Mouse (Mus musculus) limb, embryonic 15.5 days (tissue): ENCODE results near the gene Krtap4-1. TPM values are rescaled to one million over a fixed set of nuclear protein-coding genes. Genes with fewer than 3 reads are reported as not detected.

Experiments used
- ATAC-seq: fragments of 200-750 bp; cut with Nextera tagmentation; 2 replicates; pipeline ENCODE4 v1.8.0; 2017; ENCODE audit warnings: low read depth, moderate TSS enrichment; ENCODE audit not compliant: insufficient number of reproducible peaks, low FRiP score, low TSS enrichment
- H3K27ac ChIP-seq: fragments of 300-500 bp; sonication (generic); 2 replicates; pipeline ENCODE4 v1.5.1; 2015; ENCODE audit warnings: moderate library complexity, mild to moderate bottlenecking, inconsistent platforms
- H3K27me3 ChIP-seq: fragments of 300-500 bp; sonication (generic); 2 replicates; pipeline ENCODE4 v1.6.1; 2015; ENCODE audit warnings: inconsistent platforms
- H3K36me3 ChIP-seq: fragments of 300-500 bp; sonication (generic); 2 replicates; pipeline ENCODE4 v1.6.1; 2015; ENCODE audit warnings: inconsistent platforms
- H3K4me1 ChIP-seq: fragments of 300-500 bp; sonication (generic); 2 replicates; pipeline ENCODE4 v1.6.1; 2015; ENCODE audit warnings: inconsistent platforms
- H3K4me2 ChIP-seq: fragments of 300-500 bp; sonication (generic); 2 replicates; pipeline ENCODE4 v1.6.1; 2015; ENCODE audit warnings: mild to moderate bottlenecking, inconsistent platforms
- H3K4me3 ChIP-seq: fragments of 300-500 bp; sonication (generic); 2 replicates; pipeline ENCODE4 v1.5.1; 2015; ENCODE audit warnings: mild to moderate bottlenecking, inconsistent platforms
- H3K9ac ChIP-seq: fragments of 300-500 bp; sonication (generic); 2 replicates; pipeline ENCODE4 v1.6.1; 2015; ENCODE audit warnings: inconsistent platforms
- H3K9me3 ChIP-seq: fragments of 300-500 bp; sonication (generic); 2 replicates; pipeline ENCODE4 v1.6.1; 2016; ENCODE audit warnings: inconsistent platforms
- WGBS: fragments of 180-500 bp; shearing (Covaris S2); methylation state at CpG from one replicate; pipeline ENCODE4 v1.1.7; 2015; 5-methylcytosine and 5-hydroxymethylcytosine counted together
- polyA plus RNA-seq: library from polyadenylated mRNA; unstranded; fragments of >200 nt; fragmentation: Nextera tagmentation; extraction: Ambion mirVana; gene quantifications from 2 replicates; pipeline ENCODE4 v1.2.1, GENCODE M21; 2015

Krtap4-1 gene
- polyA plus RNA-seq, 1 experiment from 2014 or later, result not detected

GRCm38 (mm10) chr11:99581564-99581963, 46.5 kb downstream of the Krtap4-1 start:
- ATAC-seq, result no peak
- H3K4me3 ChIP-seq, result no peak overlapping the region
- 79% methylated on average over 6 of the region's 6 CpGs for WGBS

GRCm38 (mm10) chr11:99581051-99581450, 47.0 kb downstream of the Krtap4-1 start:
- 78% methylated on average over 5 of the region's 5 CpGs for WGBS
- H3K27me3 ChIP-seq, result no peaks in the 10 kb centered on the region
- H3K36me3 ChIP-seq, result no peaks in the 10 kb centered on the region
- H3K4me1 ChIP-seq, result no peaks in the 10 kb centered on the region
- H3K4me2 ChIP-seq, result no peak overlapping the region
- H3K9me3 ChIP-seq, result no peaks in the 10 kb centered on the region
- no peak overlapping the region for H3K9ac ChIP-seq
- no peak overlapping the region for H3K4me3 ChIP-seq
- H3K27ac ChIP-seq, result no peak overlapping the region
- no peak for ATAC-seq

More at GRCm38 (mm10) chr11:99581564-99581963, 46.5 kb downstream of the Krtap4-1 start:
- H3K36me3 ChIP-seq, result no peaks in the 10 kb centered on the region
- no peak overlapping the region for H3K4me2 ChIP-seq
- H3K9me3 ChIP-seq, result no peaks in the 10 kb centered on the region
- H3K9ac ChIP-seq, result no peak overlapping the region
- H3K27me3 ChIP-seq, result no peaks in the 10 kb centered on the region
- H3K4me1 ChIP-seq, result no peaks in the 10 kb centered on the region
- no peak overlapping the region for H3K27ac ChIP-seq

GRCm38 (mm10) chr11:99580636-99581035, 47.4 kb downstream of the Krtap4-1 start, which contains the start of gene Krtap1-5:
Gene Krtap1-5, minus strand, starts transcription at chr11:99581016.
- no peak within 1 kb of the TSS for H3K4me3 ChIP-seq
- no peaks in the 10 kb centered on the region for H3K9me3 ChIP-seq
- no peaks in the 10 kb centered on the region for H3K27me3 ChIP-seq
- H3K4me2 ChIP-seq, result no peak within 1 kb of the TSS
- no peak within 1 kb of the TSS for H3K27ac ChIP-seq
- no peaks in the 10 kb centered on the region for H3K4me1 ChIP-seq
- ATAC-seq, result no peak
- H3K9ac ChIP-seq, result no peak within 1 kb of the TSS
- no peaks in the 10 kb centered on the region for H3K36me3 ChIP-seq
- 78% methylated on average over 6 of the region's 6 CpGs for WGBS

Other genes with a start within 250 kb of the Krtap4-1 start
- gene Krt10, start 238.9 kb downstream of the Krtap4-1 start, polyA plus RNA-seq, result 625 and 642 TPM in 2 replicates
- gene Krt12, start 206.0 kb downstream of the Krtap4-1 start, polyA plus RNA-seq, result 0.15 and 0.61 TPM in 2 replicates
- gene Krt20, start 190.1 kb downstream of the Krtap4-1 start, polyA plus RNA-seq, result 0.20 and 0.32 TPM in 2 replicates
- 23.0 and 24.2 TPM in 2 replicates for gene Krt23, start 135.1 kb downstream of the Krtap4-1 start, polyA plus RNA-seq
- 0.15 TPM in 1 of 2 replicates, not detected in the other for gene Krt39, start 106.9 kb downstream of the Krtap4-1 start, polyA plus RNA-seq
- not detected in 2 replicates for gene Krt40, start 85.1 kb downstream of the Krtap4-1 start, polyA plus RNA-seq
- 4.0 and 5.6 TPM in 2 replicates for gene Krtap3-3, start 77.4 kb downstream of the Krtap4-1 start, polyA plus RNA-seq
- gene Krtap3-2, start 71.4 kb downstream of the Krtap4-1 start, polyA plus RNA-seq, result 0.24 TPM in 1 of 2 replicates, not detected in the other
- not detected in 2 replicates for gene Gm11939, start 68.8 kb downstream of the Krtap4-1 start, polyA plus RNA-seq
- gene Krtap3-1, start 61.6 kb downstream of the Krtap4-1 start, polyA plus RNA-seq, result 6.4 and 15.3 TPM in 2 replicates
- 0.22 TPM in 1 of 2 replicates, not detected in the other for gene Krtap1-5, start 47.2 kb downstream of the Krtap4-1 start, polyA plus RNA-seq
- not detected in 2 replicates for gene Krtap1-4, start 44.6 kb downstream of the Krtap4-1 start, polyA plus RNA-seq
- gene Krtap1-3, start 36.9 kb downstream of the Krtap4-1 start, polyA plus RNA-seq, result not detected in 2 replicates
- gene Krtap9-3, start 30.1 kb downstream of the Krtap4-1 start, polyA plus RNA-seq, result not detected in 2 replicates
- not detected in 2 replicates for gene Gm11938, start 24.9 kb downstream of the Krtap4-1 start, polyA plus RNA-seq
- not detected in 2 replicates for gene Gm11937, start 18.0 kb downstream of the Krtap4-1 start, polyA plus RNA-seq
- gene Krtap2-4, start 13.4 kb downstream of the Krtap4-1 start, polyA plus RNA-seq, result not detected in 2 replicates
- not detected in 2 replicates for gene Gm11562, start 7.8 kb downstream of the Krtap4-1 start, polyA plus RNA-seq
- not detected in 2 replicates for gene Krtap4-2, start 6.8 kb upstream of the Krtap4-1 start, polyA plus RNA-seq
- not detected in 2 replicates for gene Krtap4-7, start 15.9 kb upstream of the Krtap4-1 start, polyA plus RNA-seq
- gene Gm11555, start 22.0 kb upstream of the Krtap4-1 start, polyA plus RNA-seq, result not detected in 2 replicates
- not detected in 2 replicates for gene Gm11563, start 30.7 kb upstream of the Krtap4-1 start, polyA plus RNA-seq
- gene Krtap4-6, start 37.7 kb upstream of the Krtap4-1 start, polyA plus RNA-seq, result not detected in 2 replicates
- gene Gm14190, start 62.5 kb upstream of the Krtap4-1 start, polyA plus RNA-seq, result not detected in 2 replicates
- not detected in 2 replicates for gene Gm14180, start 106.1 kb upstream of the Krtap4-1 start, polyA plus RNA-seq
- gene Gm11595, start 144.7 kb upstream of the Krtap4-1 start, polyA plus RNA-seq, result not detected in 2 replicates
- not detected in 2 replicates for gene Krtap4-8, start 152.5 kb upstream of the Krtap4-1 start, polyA plus RNA-seq
- not detected in 2 replicates for gene Krtap4-9, start 157.0 kb upstream of the Krtap4-1 start, polyA plus RNA-seq
- not detected in 2 replicates for gene Gm11596, start 165.2 kb upstream of the Krtap4-1 start, polyA plus RNA-seq
- not detected in 2 replicates for gene Gm11569, start 170.7 kb upstream of the Krtap4-1 start, polyA plus RNA-seq
- not detected in 2 replicates for gene Gm11554, start 176.2 kb upstream of the Krtap4-1 start, polyA plus RNA-seq
- not detected in 2 replicates for gene Krtap4-13, start 181.7 kb upstream of the Krtap4-1 start, polyA plus RNA-seq
- gene Gm11564, start 187.4 kb upstream of the Krtap4-1 start, polyA plus RNA-seq, result not detected in 2 replicates
- gene 2300003K06Rik, start 209.8 kb upstream of the Krtap4-1 start, polyA plus RNA-seq, result not detected in 2 replicates
- not detected in 2 replicates for gene Krtap4-16, start 223.4 kb upstream of the Krtap4-1 start, polyA plus RNA-seq
- gene Gm11568, start 229.7 kb upstream of the Krtap4-1 start, polyA plus RNA-seq, result not detected in 2 replicates
- gene Gm11559, start 236.2 kb upstream of the Krtap4-1 start, polyA plus RNA-seq, result not detected in 2 replicates
- gene Krtap9-1, start 245.2 kb upstream of the Krtap4-1 start, polyA plus RNA-seq, result not detected in 2 replicates